Mouse (Mus musculus) embryonic facial prominence, embryonic 15.5 days (tissue): ENCODE measurements around the gene Cnfn. TPM values are rescaled to one million over a fixed set of nuclear protein-coding genes. Genes with fewer than 3 reads are reported as not detected.
"Not testable (repeated sequence)": the region's sequence is repeated elsewhere in the genome, so short reads cannot be mapped to it uniquely, and the experiment has no call there.

ENCODE experiments used
- ATAC-seq: fragments of 200-750 bp; cut with Nextera tagmentation; 2 replicates; pipeline ENCODE4 v1.8.0; 2017; ENCODE audit warnings: low read depth, moderate TSS enrichment; ENCODE audit not compliant: insufficient number of reproducible peaks, low FRiP score, low TSS enrichment
- H3K27ac ChIP-seq: fragments of 300-500 bp; sonication (generic); replicated peaks from 2 replicates; pipeline ENCODE4 v1.5.1; 2015; ENCODE audit warnings: mild to moderate bottlenecking, inconsistent platforms
- H3K27me3 ChIP-seq: fragments of 300-500 bp; sonication (generic); 2 replicates; pipeline ENCODE4 v1.6.1; 2015; ENCODE audit warnings: inconsistent platforms
- H3K36me3 ChIP-seq: fragments of 300-500 bp; sonication (generic); 2 replicates; pipeline ENCODE4 v1.6.1; 2015; ENCODE audit warnings: mild to moderate bottlenecking, inconsistent platforms
- H3K4me1 ChIP-seq: fragments of 300-500 bp; sonication (generic); 2 replicates; pipeline ENCODE4 v1.6.1; 2015; ENCODE audit warnings: inconsistent platforms
- H3K4me2 ChIP-seq: fragments of 300-500 bp; sonication (generic); replicated peaks from 2 replicates; pipeline ENCODE4 v1.6.1; 2015; ENCODE audit warnings: mild to moderate bottlenecking, inconsistent platforms
- H3K4me3 ChIP-seq: fragments of 300-500 bp; sonication (generic); replicated peaks from 2 replicates; pipeline ENCODE4 v1.5.1; 2015; ENCODE audit warnings: mild to moderate bottlenecking, inconsistent platforms
- H3K9ac ChIP-seq: fragments of 300-500 bp; sonication (generic); 2 replicates; pipeline ENCODE4 v1.6.1; 2015; ENCODE audit warnings: inconsistent platforms
- H3K9me3 ChIP-seq: fragments of 300-500 bp; sonication (generic); replicated peaks from 2 replicates; pipeline ENCODE4 v1.6.1; 2016; ENCODE audit warnings: inconsistent platforms
- WGBS: fragments of 180-500 bp; shearing (Covaris S2); methylation state at CpG from one replicate; pipeline ENCODE4 v1.1.7; 2015; 5-methylcytosine and 5-hydroxymethylcytosine counted together
- polyA plus RNA-seq: library from polyadenylated mRNA; unstranded; fragments of >200 nt; fragmentation: Nextera tagmentation; extraction: Ambion mirVana; gene quantifications from 2 replicates; pipeline ENCODE4 v1.2.1, GENCODE M21; 2015

Gene Cnfn
- polyA plus RNA-seq, 1 experiment from 2014 or later: 382 TPM

- H3K27me3 ChIP-seq: no peaks in the 10 kb centered on the region
- H3K9me3 ChIP-seq: no peaks in the 10 kb centered on the region
- no peak overlapping the region for H3K4me3 ChIP-seq
- H3K9ac ChIP-seq: no peak overlapping the region
- peaks cover 78% of the 10 kb centered on the region for H3K36me3 ChIP-seq
- no peak for ATAC-seq
- no peak overlapping the region for H3K4me2 ChIP-seq
- H3K4me1 ChIP-seq: no peaks in the 10 kb centered on the region
- WGBS: 73% methylated on average over 19 of the region's 19 CpGs
- H3K27ac ChIP-seq: no peak overlapping the region
Measured at GRCm38 (mm10) chr7:25358721-25359206, 10.8 kb downstream of the Cnfn start.

GRCm38 (mm10) chr7:25348861-25349260 lies 20.7 kb downstream of the Cnfn start:
- ATAC-seq: no peak
- H3K27me3 ChIP-seq: no peaks in the 10 kb centered on the region
- peaks cover 79% of the 10 kb centered on the region for H3K36me3 ChIP-seq
- H3K4me2 ChIP-seq: no peak overlapping the region
- H3K4me3 ChIP-seq: no peak overlapping the region
- H3K9ac ChIP-seq: no peak overlapping the region
- 0 out of 2 replicates have a peak, but pooled peaks cover 6% of the 10 kb centered on the region for H3K9me3 ChIP-seq
- 84% methylated on average over 8 of the region's 8 CpGs for WGBS
- no peaks in the 10 kb centered on the region for H3K4me1 ChIP-seq
- H3K27ac ChIP-seq: no peak overlapping the region

- ATAC-seq: 0 out of 2 replicates have a peak, but pooled peaks have one; percentile 23
- WGBS: 76% methylated on average over 20 of the region's 20 CpGs
- H3K9me3 ChIP-seq: no peaks in the 10 kb centered on the region
- H3K27me3 ChIP-seq: no peaks in the 10 kb centered on the region
- H3K36me3 ChIP-seq: peaks cover 76% of the 10 kb centered on the region
- no peak overlapping the region for H3K4me2 ChIP-seq
- H3K27ac ChIP-seq: no peak overlapping the region
- H3K4me1 ChIP-seq: no peaks in the 10 kb centered on the region
- no peak overlapping the region for H3K9ac ChIP-seq
- H3K4me3 ChIP-seq: no peak overlapping the region
Measured at GRCm38 (mm10) chr7:25341000-25341784, 28.3 kb downstream of the Cnfn start.

DNA sequence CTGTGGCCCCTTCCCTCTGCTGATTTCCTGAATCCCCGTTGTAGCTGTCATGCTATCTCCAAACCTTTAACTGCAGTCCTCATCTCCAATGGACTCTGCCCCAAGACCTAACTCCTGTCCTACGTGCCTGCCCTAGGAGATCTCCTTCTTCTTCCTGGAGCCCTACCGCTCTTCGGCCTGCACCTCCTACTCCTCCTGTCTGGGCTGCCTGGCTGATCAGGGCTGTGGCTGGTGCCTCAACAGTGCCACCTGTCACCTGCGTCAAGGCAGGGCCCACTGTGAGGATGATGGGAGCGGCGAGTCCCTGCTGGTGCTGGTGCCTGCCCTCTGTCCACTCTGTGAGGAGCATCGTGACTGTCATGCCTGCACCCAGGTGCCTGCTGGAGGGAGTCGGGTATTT lies 30.2 kb downstream of the Cnfn start:
- H3K4me3 ChIP-seq: no peak overlapping the region
- no peaks in the 10 kb centered on the region for H3K27me3 ChIP-seq
- ATAC-seq: no peak
- H3K9ac ChIP-seq: no peak overlapping the region
- no peaks in the 10 kb centered on the region for H3K4me1 ChIP-seq
- 90% methylated on average over 9 of the region's 9 CpGs for WGBS
- no peak overlapping the region for H3K4me2 ChIP-seq
- no peaks in the 10 kb centered on the region for H3K9me3 ChIP-seq
- peaks cover 84% of the 10 kb centered on the region for H3K36me3 ChIP-seq
- no peak overlapping the region for H3K27ac ChIP-seq

DNA sequence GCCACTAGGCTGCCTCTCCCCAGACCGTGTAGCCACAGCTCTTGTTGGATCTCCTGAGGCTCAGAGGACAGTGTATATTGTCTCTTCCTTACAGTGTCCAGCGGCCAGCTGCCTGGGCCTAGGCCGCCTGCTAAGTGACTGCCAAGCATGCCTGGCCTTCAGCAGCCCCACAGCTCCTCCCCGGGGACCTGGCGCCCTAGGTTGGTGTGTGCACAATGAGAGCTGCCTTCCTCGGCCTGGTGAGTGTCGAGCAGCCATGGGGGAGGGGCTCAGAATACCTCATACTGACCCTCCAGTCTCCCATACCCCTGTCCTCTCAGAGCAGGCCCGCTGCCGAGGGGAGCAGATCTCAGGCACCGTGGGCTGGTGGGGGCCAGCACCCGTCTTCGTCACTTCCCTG lies 35.1 kb downstream of the Cnfn start:
- 89% methylated on average over 12 of the region's 12 CpGs for WGBS
- peaks cover 5% of the 10 kb centered on the region; the same call in 1 of the 2 replicates for H3K4me1 ChIP-seq
- ATAC-seq: 0 out of 2 replicates have a peak, but pooled peaks have one; percentile 18
- no peak overlapping the region for H3K4me3 ChIP-seq
- peaks cover 69% of the 10 kb centered on the region for H3K36me3 ChIP-seq
- no peak overlapping the region for H3K9ac ChIP-seq
- no peak overlapping the region for H3K27ac ChIP-seq
- H3K4me2 ChIP-seq: no peak overlapping the region
- no peaks in the 10 kb centered on the region for H3K27me3 ChIP-seq
- H3K9me3 ChIP-seq: no peaks in the 10 kb centered on the region

- Histone ChIP-seq H3K4me1 (peaks cover 5% of the 10 kb centered on the region; the same call in 1 of the 2 replicates), H3K9ac (no peak overlapping the region), H3K27me3 (no peaks in the 10 kb centered on the region), H3K9me3 (no peaks in the 10 kb centered on the region), H3K4me2 (no peak overlapping the region), H3K36me3 (peaks cover 63% of the 10 kb centered on the region), H3K4me3 (no peak overlapping the region), H3K27ac (no peak overlapping the region)
- 42% methylated on average over 16 of the region's 16 CpGs for WGBS
- 0 out of 2 replicates have a peak, but pooled peaks have one; percentile 56 for ATAC-seq
Measured at GRCm38 (mm10) chr7:25333596-25334307, 35.8 kb downstream of the Cnfn start.

GRCm38 (mm10) chr7:25326233-25326632 lies 43.3 kb downstream of the Cnfn start:
- Histone ChIP-seq H3K4me2 (no peak overlapping the region), H3K9me3 (no peaks in the 10 kb centered on the region), H3K9ac (no peak overlapping the region), H3K36me3 (peaks cover 27% of the 10 kb centered on the region), H3K4me1 (peaks cover 10% of the 10 kb centered on the region), H3K4me3 (no peak overlapping the region), H3K27me3 (no peaks in the 10 kb centered on the region), H3K27ac (no peak overlapping the region)
- 64% methylated on average over 8 of the region's 8 CpGs for WGBS
- ATAC-seq: no peak

- H3K9me3 ChIP-seq, H3K4me2 ChIP-seq, H3K27me3 ChIP-seq, ATAC-seq, H3K4me3 ChIP-seq, H3K9ac ChIP-seq, H3K27ac ChIP-seq: not testable (repeated sequence)
- peaks cover 10% of the 10 kb centered on the region for H3K4me1 ChIP-seq
- H3K36me3 ChIP-seq: peaks cover 19% of the 10 kb centered on the region
- WGBS: 89% methylated on average over 6 of the region's 6 CpGs
Measured at GRCm38 (mm10) chr7:25325431-25325830, 44.1 kb downstream of the Cnfn start.

DNA sequence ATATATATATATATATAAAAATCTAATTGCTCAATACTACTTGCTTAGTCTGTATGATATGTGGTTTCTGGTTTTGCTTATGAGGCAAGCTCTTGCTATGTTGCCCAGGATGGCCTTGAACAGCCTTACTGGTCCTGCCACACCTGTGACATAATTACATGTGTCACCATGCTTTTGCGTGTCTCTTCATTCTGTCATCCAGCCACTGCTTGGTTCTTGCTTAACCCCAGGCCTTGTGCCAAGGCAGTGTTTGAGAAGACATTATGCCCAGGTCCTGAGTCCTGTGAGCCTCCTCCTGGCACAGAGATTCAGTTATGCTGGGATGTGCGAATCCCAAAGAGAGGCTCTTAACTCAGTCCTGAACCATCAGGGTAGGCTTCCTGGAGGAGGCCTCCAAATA lies 46.3 kb downstream of the Cnfn start:
- H3K36me3 ChIP-seq: peaks cover 8% of the 10 kb centered on the region; the same call in 1 of the 2 replicates
- no peak overlapping the region for H3K4me2 ChIP-seq
- H3K9ac ChIP-seq: no peak overlapping the region
- no peaks in the 10 kb centered on the region for H3K27me3 ChIP-seq
- peaks cover 15% of the 10 kb centered on the region for H3K4me1 ChIP-seq
- no peaks in the 10 kb centered on the region for H3K9me3 ChIP-seq
- no peak overlapping the region for H3K4me3 ChIP-seq
- no peak overlapping the region for H3K27ac ChIP-seq
- ATAC-seq: no peak
- WGBS: 75% methylated on average over 2 of the region's 2 CpGs

DNA sequence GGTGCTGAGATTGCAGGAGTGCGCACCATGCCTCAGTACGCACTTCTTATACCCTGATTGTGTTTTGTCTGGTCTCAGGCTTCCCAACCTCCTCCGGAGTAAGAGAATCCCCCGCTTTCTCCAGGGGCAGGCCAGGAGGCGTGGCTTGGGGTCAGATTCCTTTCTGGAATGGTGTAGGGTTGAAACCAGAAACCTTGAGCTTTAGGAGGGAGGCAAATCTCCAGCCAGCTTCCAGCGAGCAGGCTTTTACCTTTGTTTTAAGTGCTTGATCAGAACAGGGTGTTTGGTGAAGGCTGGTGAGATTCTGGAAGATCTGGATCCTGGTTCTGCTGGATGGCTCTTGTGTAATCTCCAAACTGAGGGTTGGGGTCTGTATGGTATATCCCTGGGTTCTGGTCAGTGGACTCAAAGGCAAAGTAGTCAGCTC lies 47.5 kb downstream of the Cnfn start:
- peak overlapping the region; percentile 87 for H3K27ac ChIP-seq
- H3K27me3 ChIP-seq: no peaks in the 10 kb centered on the region
- H3K9ac ChIP-seq: peak overlapping the region; percentile 2; the same call in 1 of the 2 replicates
- peak overlapping the region; percentile 34 for H3K4me2 ChIP-seq
- peak overlapping the region; percentile 26 for H3K4me3 ChIP-seq
- ATAC-seq: peak; percentile 86
- no peaks in the 10 kb centered on the region; the same call in 1 of the 2 replicates for H3K36me3 ChIP-seq
- 5% methylated on average over 6 of the region's 6 CpGs for WGBS
- H3K9me3 ChIP-seq: no peaks in the 10 kb centered on the region
- peaks cover 25% of the 10 kb centered on the region for H3K4me1 ChIP-seq
